8 mouse cellular contexts compared by ENCODE assay signal in genomic region chr12:44328381-44329315, GRCm38 (mm10). TPM values are rescaled to one million over a fixed set of nuclear protein-coding genes. Genes with fewer than 3 reads are reported as not detected.
DNase-seq lines count a peak whose midpoint lies in the region; ATAC-seq and TF ChIP-seq lines count a peak whose summit lies in the region.

Gene Nrcam (plus strand): TSS chr12:44328885.

- no peaks in the 10 kb centered on the region for H3K9me3 ChIP-seq in heart, embryonic 12.5 days (replicated peaks)
- no peaks in the 10 kb centered on the region for H3K9me3 ChIP-seq in kidney, postnatal 0 days (replicated peaks; ENCODE audit: low read length)
- no peaks in the 10 kb centered on the region for H3K9me3 ChIP-seq in liver, embryonic 13.5 days (replicated peaks)
- no peaks in the 10 kb centered on the region for H3K9me3 ChIP-seq in neural tube, embryonic 12.5 days

- H3K4me3 ChIP-seq in heart, embryonic 12.5 days: peak within 1 kb of the TSS; percentile 63
- H3K4me3 ChIP-seq in kidney, postnatal 0 days (replicated peaks; ENCODE audit: low read depth, low read length): peak within 1 kb of the TSS; percentile 65
- H3K4me3 ChIP-seq in liver, embryonic 13.5 days (replicated peaks): peak within 1 kb of the TSS; percentile 56
- peak within 1 kb of the TSS; percentile 72 for H3K4me3 ChIP-seq in neural tube, embryonic 12.5 days

- H3K4me2 ChIP-seq in heart, embryonic 12.5 days: peak within 1 kb of the TSS; percentile 99
- peak within 1 kb of the TSS; percentile 98 for H3K4me2 ChIP-seq in kidney, postnatal 0 days (ENCODE audit: low read length)
- peak within 1 kb of the TSS; percentile 72 for H3K4me2 ChIP-seq in liver, embryonic 13.5 days
- H3K4me2 ChIP-seq in neural tube, embryonic 12.5 days (replicated peaks): peak within 1 kb of the TSS; percentile 81

- peaks cover 8% of the 10 kb centered on the region; the same call in 1 of the 2 replicates for H3K4me1 ChIP-seq in heart, embryonic 12.5 days (replicated peaks)
- no peaks in the 10 kb centered on the region for H3K4me1 ChIP-seq in kidney, postnatal 0 days (replicated peaks; ENCODE audit: insufficient read depth, low read length)
- peaks cover 9% of the 10 kb centered on the region; the same call in 1 of the 2 replicates for H3K4me1 ChIP-seq in liver, embryonic 13.5 days (replicated peaks)
- H3K4me1 ChIP-seq in neural tube, embryonic 12.5 days: peaks cover 31% of the 10 kb centered on the region

- peak; percentile 61 for ATAC-seq in heart, embryonic 12.5 days (ENCODE audit: insufficient number of reproducible peaks, low FRiP score)
- peak; percentile 69 for ATAC-seq in kidney, postnatal 0 days (replicated peaks; ENCODE audit: low FRiP score, low read depth)
- ATAC-seq in liver, embryonic 13.5 days (ENCODE audit: low read depth): 0 out of 2 replicates have a peak, but pooled peaks have one; percentile 31
- peak; percentile 67 for ATAC-seq in neural tube, embryonic 12.5 days (ENCODE audit: low FRiP score, low read depth)
- ATAC-seq in inflammation-experienced regulatory T-cells, adult 6 months: no peak

- peak within 1 kb of the TSS; percentile 63 for H3K9ac ChIP-seq in heart, embryonic 12.5 days
- H3K9ac ChIP-seq in kidney, postnatal 0 days (ENCODE audit: low read depth, low read length): peak within 1 kb of the TSS; percentile 50
- H3K9ac ChIP-seq in liver, embryonic 13.5 days: no peak within 1 kb of the TSS
- peak within 1 kb of the TSS; percentile 82 for H3K9ac ChIP-seq in neural tube, embryonic 12.5 days

- WGBS in heart, embryonic 12.5 days: 2% methylated on average over 74 of the region's 74 CpGs
- WGBS in kidney, postnatal 0 days: 3% methylated on average over 71 of the region's 74 CpGs
- 3% methylated on average over 72 of the region's 74 CpGs for WGBS in liver, embryonic 13.5 days (ENCODE audit: insufficient replicate concordance)
- WGBS in neural tube, embryonic 12.5 days: 1% methylated on average over 73 of the region's 74 CpGs

- H3K27me3 ChIP-seq in heart, embryonic 12.5 days (replicated peaks): peaks cover 31% of the 10 kb centered on the region
- H3K27me3 ChIP-seq in kidney, postnatal 0 days (ENCODE audit: insufficient read depth, low read length): no peaks in the 10 kb centered on the region
- H3K27me3 ChIP-seq in liver, embryonic 13.5 days: peaks cover 44% of the 10 kb centered on the region
- no peaks in the 10 kb centered on the region for H3K27me3 ChIP-seq in neural tube, embryonic 12.5 days (replicated peaks)

- H3K36me3 ChIP-seq in heart, embryonic 12.5 days: no peaks in the 10 kb centered on the region
- no peaks in the 10 kb centered on the region for H3K36me3 ChIP-seq in kidney, postnatal 0 days (ENCODE audit: insufficient read depth, low read length)
- H3K36me3 ChIP-seq in liver, embryonic 13.5 days: no peaks in the 10 kb centered on the region
- H3K36me3 ChIP-seq in neural tube, embryonic 12.5 days: no peaks in the 10 kb centered on the region

- H3K27ac ChIP-seq in heart, embryonic 12.5 days (ENCODE audit: poor library complexity, severe bottlenecking): no peak within 1 kb of the TSS
- H3K27ac ChIP-seq in kidney, postnatal 0 days: no peak within 1 kb of the TSS
- no peak within 1 kb of the TSS for H3K27ac ChIP-seq in liver, embryonic 13.5 days
- H3K27ac ChIP-seq in neural tube, embryonic 12.5 days: peak within 1 kb of the TSS; percentile 91

- no peak for TF ChIP-seq CTCF in kidney, postnatal 0 days (IDR thresholded peaks at IDR 0.05; ENCODE audit: low read depth)

- DNase-seq in 3134 (ENCODE audit: extremely low read depth, insufficient read length, low spot score): peak; percentile 7
- peak; percentile 35 to 37 for DNase-seq in adrenal gland, adult 18-20 months (ENCODE audit: low spot score in 2 of 2)
- peak; percentile 41 for DNase-seq in embryo, embryonic 11.5 days (ENCODE audit: low read depth, low spot score)
- DNase-seq in kidney, postnatal 0 days (ENCODE audit: low spot score): peak; percentile 50
- DNase-seq in liver, embryonic 13.5 days: no peak

RNA-seq across cellular contexts. Expression of gene Nrcam, which starts in this region (rescaled TPM):
- 1 to 10 TPM; 4.4 to 9.3 TPM for total RNA-seq in adrenal gland, adult 18-20 months (2021)
- 0.92 and 1.4 TPM in 2 replicates for polyA plus RNA-seq in heart, embryonic 12.5 days (2016; fragmentation: Nextera tagmentation; extraction: Ambion mirVana)
- 5.1 and 6.0 TPM in 2 replicates for polyA plus RNA-seq in kidney, postnatal 0 days (2015; fragmentation: Nextera tagmentation; extraction: Ambion mirVana)
- 0.21 and 0.36 TPM in 2 replicates for polyA plus RNA-seq in liver, embryonic 13.5 days (2015; fragmentation: Nextera tagmentation; extraction: Ambion mirVana)
- 110 and 117 TPM in 2 replicates for polyA plus RNA-seq in neural tube, embryonic 12.5 days (2016; fragmentation: Nextera tagmentation; extraction: Ambion mirVana)
- under 1 TPM in 2 of 3 experiments, not detected in 1; 0.08 to 0.24 TPM for polyA plus RNA-seq in inflammation-experienced regulatory T-cells, adult 6 months (2017; shearing (Covaris generic))

Comparison
In these comparisons a context has a peak if more than half of its experiments do, and no peak if none do; other contexts are left out.
1. RNA of gene Nrcam (polyA plus RNA-seq): 110 to 117 TPM in neural tube, embryonic 12.5 days; 5.1 to 6.0 TPM in kidney, postnatal 0 days, 0.92 to 1.4 TPM in heart, embryonic 12.5 days, 0.21 to 0.36 TPM in liver, embryonic 13.5 days and 0.08 to 0.24 TPM in inflammation-experienced regulatory T-cells, adult 6 months; every median in the first group is over 10 times any median in the second.
2. Peak in ATAC-seq, H3K4me3 ChIP-seq and H3K4me2 ChIP-seq in liver, embryonic 13.5 days; RNA of the gene not detected or under 1 TPM.
3. Peak in every context shown above with its lines, with median percentiles within 50 percentile points of each other: H3K4me2 ChIP-seq and H3K4me3 ChIP-seq.